Mouse (Mus musculus) macrophage (primary cell): ENCODE measurements around the gene D730048I06Rik. TPM values are rescaled to one million over a fixed set of nuclear protein-coding genes. Genes with fewer than 3 reads are reported as not detected.
"Not testable (repeated sequence)": the region's sequence is repeated elsewhere in the genome, so short reads cannot be mapped to it uniquely, and the experiment has no call there.

Experiments
- H3K27ac ChIP-seq: fragments of 350-480 bp; formaldehyde crosslinking; 2 replicates; pipeline ENCODE4 v1.9.0; 2021
- H3K36me3 ChIP-seq: fragments of 350-480 bp; formaldehyde crosslinking; 2 replicates; pipeline ENCODE4 v1.9.0; 2021; ENCODE audit errors: inconsistent target
- H3K4me3 ChIP-seq: fragments of 350-480 bp; formaldehyde crosslinking; 2 replicates; pipeline ENCODE4 v1.9.0; 2021; ENCODE audit errors: inconsistent target
- H3K79me2 ChIP-seq: fragments of 350-480 bp; formaldehyde crosslinking; 2 replicates; pipeline ENCODE4 v1.9.0; 2021; ENCODE audit errors: inconsistent target
- WGBS: methylation state at CpG from one replicate; pipeline ENCODE4 v1.1.7; 2026; ENCODE audit warnings: inconsistent platforms; ENCODE audit not compliant: missing documents; 5-methylcytosine and 5-hydroxymethylcytosine counted together
- polyA plus RNA-seq: library from polyadenylated mRNA; stranded (reverse); fragments of 250-400 nt; gene quantifications from 3 replicates; pipeline ENCODE4 v1.2.4, GENCODE M21; 2018; ENCODE audit warnings: inconsistent platforms
- total RNA-seq, 78 experiments: library from RNA; depleted of rRNA; stranded (reverse); fragments of 250-400 nt; gene quantifications; 1 replicate in 9 of 78; 2 replicates in 24 of 78; 3 replicates in 43 of 78; 4 replicates in 2 of 78; pipeline ENCODE4 v1.2.4; 2018; ENCODE audit warnings: inconsistent platforms in 56 of 78

Gene D730048I06Rik
- total RNA-seq (2018; cell fraction: chromatin; rRNA removed) = not detected
- total RNA-seq (2018; cell fraction: cytosol; rRNA removed) = not detected
- not detected for total RNA-seq (2018; cell fraction: nucleus; rRNA removed)
- not detected in 3 replicates for polyA plus RNA-seq

DNA sequence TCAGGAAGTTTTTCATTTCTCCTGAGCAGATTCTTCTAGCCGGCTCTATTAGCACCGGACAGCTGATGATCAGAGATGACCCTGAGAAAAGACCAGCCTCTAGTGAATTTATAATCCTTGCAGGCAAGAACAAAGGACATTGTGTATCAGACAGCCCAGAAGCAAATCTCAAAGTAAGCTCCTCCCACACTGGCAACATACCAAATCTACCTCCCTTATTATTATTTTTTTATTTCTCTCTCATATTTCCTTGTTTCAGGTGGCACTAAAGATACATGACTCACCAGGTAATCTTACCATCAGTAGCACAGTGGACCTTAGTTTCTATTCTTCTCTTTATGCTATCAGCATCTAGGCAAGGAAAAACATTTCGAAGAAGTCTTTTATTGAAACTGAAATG is at the start of gene D730048I06Rik, which contains the start of gene Gm27235:
TSS of gene D730048I06Rik (minus strand) at position 112 of the 400 bp plus-strand sequence.
TSS of gene Gm27235 (minus strand) at position 101 of the 400 bp plus-strand sequence.
- H3K27ac ChIP-seq = no peak within 1 kb of the TSS
- 94% methylated on average over 3 of the region's 3 CpGs for WGBS
- H3K79me2 ChIP-seq = no peaks in the 10 kb centered on the region
- H3K4me3 ChIP-seq = no peak within 1 kb of the TSS
- H3K36me3 ChIP-seq = no peaks in the 10 kb centered on the region

DNA sequence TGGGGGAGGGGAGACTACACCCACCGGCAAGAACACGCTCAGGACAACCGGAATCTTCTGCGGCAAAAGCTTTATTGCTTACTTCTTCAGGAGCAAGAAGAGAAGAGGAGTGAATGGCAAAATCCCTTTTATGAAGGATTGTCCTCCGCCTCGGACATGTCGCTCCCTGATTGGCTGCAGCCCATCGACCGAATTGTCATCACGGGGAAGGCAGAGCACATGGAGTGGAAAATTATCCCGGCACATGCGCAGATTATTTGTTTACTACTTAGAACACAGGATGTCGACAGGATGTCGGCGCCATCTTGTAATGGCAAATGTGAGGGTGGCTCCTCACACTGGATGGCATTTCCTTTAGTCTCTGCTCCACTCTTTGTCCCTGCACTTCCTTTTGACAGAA is 28.0 kb upstream of the D730048I06Rik start:
- not testable (repeated sequence) for H3K27ac ChIP-seq, H3K36me3 ChIP-seq, H3K4me3 ChIP-seq, H3K79me2 ChIP-seq
- 90% methylated on average over 10 of the region's 15 CpGs for WGBS

DNA sequence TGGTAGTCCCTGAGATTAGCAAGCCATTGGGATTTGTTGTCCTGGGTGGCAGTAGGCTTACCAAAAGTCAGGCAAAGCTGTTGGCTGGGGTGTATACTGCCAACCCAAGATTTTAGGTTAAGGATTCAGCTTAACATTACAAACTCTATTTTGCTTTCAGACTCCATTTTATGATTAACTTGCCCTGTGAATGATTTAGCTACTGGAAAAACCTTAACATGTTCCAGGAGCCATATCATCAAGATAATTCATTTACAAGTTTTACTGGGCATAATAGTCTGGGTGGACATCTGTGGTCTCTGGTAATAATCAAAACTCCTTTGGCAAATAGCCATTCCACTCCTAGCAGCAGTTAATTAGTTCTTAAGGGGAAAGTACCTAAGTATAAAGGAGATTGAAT is 8.2 kb upstream of the D730048I06Rik start:
- no peaks in the 10 kb centered on the region for H3K36me3 ChIP-seq
- H3K4me3 ChIP-seq = no peak overlapping the region
- H3K79me2 ChIP-seq = no peaks in the 10 kb centered on the region
- H3K27ac ChIP-seq = no peak overlapping the region

DNA sequence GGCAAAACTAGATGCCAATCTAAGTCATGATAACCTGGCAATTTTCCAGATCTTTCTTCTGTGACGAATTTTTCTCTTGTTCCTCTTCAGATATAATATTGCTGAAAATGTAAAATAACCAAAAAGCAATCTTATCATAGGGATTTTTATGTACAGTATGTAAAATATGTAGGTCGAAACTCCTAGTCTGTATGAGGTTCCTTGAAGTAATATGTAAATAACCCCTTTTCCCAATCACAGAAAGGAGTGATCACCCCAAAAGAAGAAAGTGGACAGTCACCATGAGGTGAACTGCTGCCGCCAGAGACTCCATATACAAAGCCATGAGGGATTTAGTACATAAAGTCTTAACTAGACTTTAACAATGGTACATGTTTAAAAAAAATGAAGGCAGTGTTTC is 11.9 kb downstream of the D730048I06Rik start, which contains the start of gene Gm17727:
TSS of gene Gm17727 (minus strand) at position 101 of the 400 bp plus-strand sequence.
- Histone ChIP-seq H3K4me3 (no peak within 1 kb of the TSS), H3K36me3 (no peaks in the 10 kb centered on the region), H3K27ac (no peak within 1 kb of the TSS), H3K79me2 (no peaks in the 10 kb centered on the region)
- 60% methylated on average over 3 of the region's 3 CpGs for WGBS

DNA sequence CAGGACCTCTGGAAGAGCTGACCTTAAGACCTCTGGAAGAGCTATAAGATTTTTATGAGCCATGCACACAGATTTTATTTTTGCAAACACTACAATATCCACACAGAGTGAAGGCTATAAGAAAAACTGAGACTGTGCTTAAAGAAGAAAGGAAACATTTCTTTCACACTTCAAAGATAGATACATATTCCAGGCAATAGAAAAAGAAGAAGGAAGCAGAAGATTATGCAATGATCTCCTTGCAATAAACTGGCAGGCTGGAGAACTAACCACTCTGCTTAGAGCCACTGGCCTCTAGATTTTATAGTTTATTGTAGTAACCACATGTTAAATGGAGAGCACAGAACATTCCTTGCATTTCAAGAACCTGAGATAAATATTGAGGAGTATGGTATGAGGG is 33.1 kb downstream of the D730048I06Rik start:
- H3K79me2 ChIP-seq = no peaks in the 10 kb centered on the region
- H3K36me3 ChIP-seq = no peaks in the 10 kb centered on the region
- H3K27ac ChIP-seq = no peak overlapping the region
- no peak overlapping the region for H3K4me3 ChIP-seq

DNA sequence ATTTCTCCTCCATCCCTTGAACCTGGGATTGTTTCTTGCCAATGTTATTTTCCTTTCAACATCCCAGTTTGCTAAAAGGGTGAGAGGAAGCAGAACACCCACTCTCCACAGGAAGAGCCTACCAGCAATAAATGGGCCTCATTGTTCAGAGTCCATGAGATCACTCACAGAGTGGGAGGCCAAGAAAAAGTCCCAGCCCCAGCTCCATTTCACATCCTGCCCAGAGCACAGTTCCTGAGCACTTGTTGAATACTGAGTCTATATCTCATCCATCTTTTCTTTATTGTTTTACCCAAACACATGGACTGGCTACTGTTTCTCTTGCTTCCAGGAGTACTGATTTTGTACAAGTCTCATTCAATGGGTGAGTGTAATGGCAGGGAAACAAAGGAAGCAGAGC is 49.2 kb downstream of the D730048I06Rik start, which contains the start of gene Gm17677:
TSS of gene Gm17677 (plus strand) at position 301 of the 400 bp plus-strand sequence.
- Histone ChIP-seq H3K27ac (no peak within 1 kb of the TSS), H3K79me2 (no peaks in the 10 kb centered on the region), H3K36me3 (no peaks in the 10 kb centered on the region)

More for the DNA sequence above, 49.2 kb downstream of the D730048I06Rik start, which contains the start of gene Gm17677:
- no peak within 1 kb of the TSS for H3K4me3 ChIP-seq

Other genes with a start within 250 kb of the D730048I06Rik start
- not detected in 3 replicates for gene Ddx25, start 231.6 kb downstream of the D730048I06Rik start, polyA plus RNA-seq
- 6.9 to 8.5 TPM (median 8.3 TPM) in 3 replicates for gene Pus3, start 231.5 kb downstream of the D730048I06Rik start, polyA plus RNA-seq
- gene Pate2, start 219.8 kb downstream of the D730048I06Rik start, polyA plus RNA-seq = 0.23 TPM in 1 of 3 replicates, not detected in the others
- 1.7 to 3.0 TPM (median 2.2 TPM) in 3 replicates for gene Hyls1, start 219.7 kb downstream of the D730048I06Rik start, polyA plus RNA-seq
- gene Pate4, start 178.2 kb downstream of the D730048I06Rik start, polyA plus RNA-seq = not detected in 3 replicates
- not detected in 3 replicates for gene Pate3, start 141.9 kb downstream of the D730048I06Rik start, polyA plus RNA-seq
- not detected in 3 replicates for gene Pate1, start 102.7 kb downstream of the D730048I06Rik start, polyA plus RNA-seq
- gene Gm17677, start 49.1 kb downstream of the D730048I06Rik start, polyA plus RNA-seq = not detected in 3 replicates
- gene Gm17727, start 12.0 kb downstream of the D730048I06Rik start, polyA plus RNA-seq = not detected in 3 replicates
- gene Gm27235, start within 50 bp of the D730048I06Rik start, polyA plus RNA-seq = not detected in 3 replicates
- gene 9230110F15Rik, start 54.0 kb upstream of the D730048I06Rik start, polyA plus RNA-seq = not detected in 3 replicates
- not detected in 3 replicates for gene 9230113P08Rik, start 118.3 kb upstream of the D730048I06Rik start, polyA plus RNA-seq